Mouse (Mus musculus) heart, embryonic 10.5 days (tissue): ENCODE results near the gene Sos1. TPM values are rescaled to one million over a fixed set of nuclear protein-coding genes. Genes with fewer than 3 reads are reported as not detected.
A peak's percentile ranks its signal among the peaks of the same experiment; 100 is the strongest.

Experiments
- DNase-seq: peaks from one replicate; pipeline ENCODE4 v3.0.0-alpha.2; 2017; ENCODE audit warnings: low spot score
- H3K27ac ChIP-seq: fragments of 300-500 bp; sonication (generic); 2 replicates; pipeline ENCODE4 v1.5.1; 2016; ENCODE audit warnings: mild to moderate bottlenecking
- H3K27me3 ChIP-seq: fragments of 300-500 bp; sonication (generic); 2 replicates; pipeline ENCODE4 v1.6.1; 2016; ENCODE audit warnings: mild to moderate bottlenecking; ENCODE audit not compliant: poor library complexity, insufficient read depth, severe bottlenecking
- H3K36me3 ChIP-seq: fragments of 300-500 bp; sonication (generic); 2 replicates; pipeline ENCODE4 v1.6.1; 2016; ENCODE audit warnings: mild to moderate bottlenecking, moderate library complexity
- H3K4me1 ChIP-seq: fragments of 300-500 bp; sonication (generic); 2 replicates; pipeline ENCODE4 v1.6.1; 2016; ENCODE audit warnings: mild to moderate bottlenecking
- H3K4me3 ChIP-seq: fragments of 300-500 bp; sonication (generic); 2 replicates; pipeline ENCODE4 v1.5.1; 2016; ENCODE audit warnings: mild to moderate bottlenecking, moderate library complexity
- H3K9me3 ChIP-seq: fragments of 300-500 bp; sonication (generic); 2 replicates; pipeline ENCODE4 v1.6.1; 2016; ENCODE audit warnings: mild to moderate bottlenecking, moderate library complexity
- WGBS: fragments of 180-500 bp; shearing (Covaris S2); methylation state at CpG from one replicate; pipeline ENCODE4 v1.1.7; 2016; 5-methylcytosine and 5-hydroxymethylcytosine counted together
- polyA plus RNA-seq: library from polyadenylated mRNA; unstranded; fragments of >200 nt; fragmentation: Nextera tagmentation; extraction: Ambion mirVana; gene quantifications from 2 replicates; pipeline ENCODE4 v1.2.1, GENCODE M21; 2016

The Sos1 gene
- polyA plus RNA-seq, 1 experiment from 2014 or later = 3.2 TPM

GRCm38 (mm10) chr17:80505766-80506165 lies 25.5 kb upstream of the Sos1 start:
- DNase-seq = no peak
- H3K27ac ChIP-seq = no peak overlapping the region
- no peak overlapping the region for H3K4me3 ChIP-seq
- no peaks in the 10 kb centered on the region for H3K36me3 ChIP-seq
- no peaks in the 10 kb centered on the region for H3K9me3 ChIP-seq
- H3K27me3 ChIP-seq = no peaks in the 10 kb centered on the region
- peaks cover 9% of the 10 kb centered on the region for H3K4me1 ChIP-seq
- 72% methylated on average over 6 of the region's 6 CpGs for WGBS

GRCm38 (mm10) chr17:80505342-80505741 lies 25.1 kb upstream of the Sos1 start:
- WGBS = 75% methylated on average over 4 of the region's 4 CpGs
- H3K4me3 ChIP-seq = no peak overlapping the region
- H3K36me3 ChIP-seq = no peaks in the 10 kb centered on the region
- peak; percentile 57 for DNase-seq
- H3K27me3 ChIP-seq = no peaks in the 10 kb centered on the region
- no peaks in the 10 kb centered on the region for H3K9me3 ChIP-seq
- peaks cover 10% of the 10 kb centered on the region for H3K4me1 ChIP-seq
- H3K27ac ChIP-seq = no peak overlapping the region

DNA sequence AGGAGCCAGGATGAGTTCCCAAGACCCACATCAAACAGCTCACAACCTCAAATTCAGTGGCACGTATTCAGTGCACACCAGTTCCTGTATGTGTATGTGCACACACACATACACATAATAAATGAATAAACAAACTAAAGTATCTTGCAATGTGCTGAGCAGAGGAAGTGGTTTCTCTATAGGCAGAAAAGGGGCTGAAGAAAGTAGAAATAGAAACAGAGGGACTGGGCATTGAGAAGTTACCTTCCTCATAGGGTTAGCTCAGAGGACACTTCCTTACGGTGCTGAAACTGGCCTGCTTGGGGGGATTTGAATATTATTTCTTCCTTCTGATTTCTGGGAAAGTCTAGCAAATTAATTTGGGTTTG lies 21.5 kb upstream of the Sos1 start:
- Histone ChIP-seq H3K27ac (no peak overlapping the region), H3K36me3 (no peaks in the 10 kb centered on the region), H3K9me3 (no peaks in the 10 kb centered on the region), H3K27me3 (no peaks in the 10 kb centered on the region), H3K4me3 (no peak overlapping the region), H3K4me1 (peaks cover 10% of the 10 kb centered on the region)
- 74% methylated on average over 2 of the region's 2 CpGs for WGBS
- no peak for DNase-seq

DNA sequence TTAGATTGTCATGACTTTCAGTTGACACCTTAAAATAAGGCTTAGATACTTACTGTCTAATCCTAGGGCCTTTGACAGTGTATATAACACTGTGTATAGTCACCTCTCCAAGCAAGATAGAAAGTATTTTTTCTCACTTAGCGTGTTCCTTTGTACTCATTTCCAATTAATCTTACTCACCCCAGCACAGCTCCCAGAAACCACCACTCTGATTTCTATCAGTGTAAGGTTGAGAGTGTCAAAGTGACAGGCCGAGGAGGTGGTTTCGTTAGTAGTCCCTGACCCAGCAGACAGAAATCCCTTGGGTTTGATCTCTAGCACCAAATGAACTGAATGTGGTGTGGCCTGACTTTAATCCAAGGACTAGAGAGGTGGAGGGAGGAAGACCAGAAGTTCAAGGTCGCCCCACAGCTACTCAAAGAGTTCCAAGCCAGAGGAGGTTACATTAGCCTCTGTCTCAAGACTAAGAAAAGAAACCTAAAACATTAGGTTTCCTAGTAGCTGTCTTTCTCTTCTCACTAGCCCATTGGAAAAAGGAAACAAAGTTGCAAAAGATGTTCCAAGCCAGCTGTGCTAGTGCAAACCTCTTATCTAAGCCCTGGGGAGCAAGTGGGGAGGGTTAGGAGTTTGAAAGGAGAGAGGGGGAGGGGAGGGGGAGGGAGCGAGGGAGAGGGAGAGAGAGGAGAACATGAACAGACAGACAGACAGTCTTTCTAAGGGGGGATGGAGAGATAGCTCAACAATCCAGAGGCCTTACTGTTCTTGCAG lies 21.0 kb upstream of the Sos1 start:
- H3K27ac ChIP-seq = no peak overlapping the region
- H3K4me3 ChIP-seq = no peak overlapping the region
- H3K9me3 ChIP-seq = no peaks in the 10 kb centered on the region
- H3K4me1 ChIP-seq = peaks cover 10% of the 10 kb centered on the region
- no peak for DNase-seq
- 45% methylated on average over 5 of the region's 5 CpGs for WGBS
- H3K27me3 ChIP-seq = no peaks in the 10 kb centered on the region
- no peaks in the 10 kb centered on the region for H3K36me3 ChIP-seq

- Histone ChIP-seq H3K36me3 (no peaks in the 10 kb centered on the region), H3K4me3 (no peak overlapping the region), H3K4me1 (peaks cover 10% of the 10 kb centered on the region), H3K27me3 (no peaks in the 10 kb centered on the region), H3K27ac (no peak overlapping the region), H3K9me3 (no peaks in the 10 kb centered on the region)
- 78% methylated on average over 4 of the region's 4 CpGs for WGBS
- no peak for DNase-seq
Observed at GRCm38 (mm10) chr17:80500025-80500424, 19.8 kb upstream of the Sos1 start.

GRCm38 (mm10) chr17:80498600-80499268 lies 18.5 kb upstream of the Sos1 start:
- no peaks in the 10 kb centered on the region for H3K36me3 ChIP-seq
- no peaks in the 10 kb centered on the region for H3K9me3 ChIP-seq
- H3K4me1 ChIP-seq = peaks cover 10% of the 10 kb centered on the region
- 51% methylated on average over 11 of the region's 11 CpGs for WGBS
- H3K27ac ChIP-seq = no peak overlapping the region
- no peak overlapping the region for H3K4me3 ChIP-seq
- H3K27me3 ChIP-seq = no peaks in the 10 kb centered on the region
- no peak for DNase-seq

DNA sequence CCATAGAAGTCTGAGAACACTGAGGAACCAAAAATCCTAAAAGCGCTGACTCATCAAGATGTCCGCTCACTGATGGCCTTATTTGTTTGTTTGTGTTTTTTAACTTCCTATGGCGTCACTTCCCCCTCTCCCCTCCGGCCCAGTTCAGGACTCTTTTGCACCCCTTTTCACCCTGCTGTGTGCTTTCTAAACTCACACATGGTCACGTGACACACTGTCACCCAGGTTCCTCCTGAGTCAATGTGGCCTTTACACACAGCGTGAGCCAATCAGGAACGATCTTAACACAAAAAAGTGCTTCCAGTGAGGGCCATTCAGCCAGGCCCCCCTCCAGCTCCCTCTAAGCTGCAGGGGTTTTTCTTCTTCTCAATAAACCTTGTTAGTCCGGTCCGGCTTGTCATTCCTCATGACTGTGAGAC lies 16.9 kb upstream of the Sos1 start:
- no peaks in the 10 kb centered on the region for H3K9me3 ChIP-seq
- WGBS = 81% methylated on average over 9 of the region's 9 CpGs
- H3K27me3 ChIP-seq = no peaks in the 10 kb centered on the region
- H3K36me3 ChIP-seq = no peaks in the 10 kb centered on the region
- H3K27ac ChIP-seq = no peak overlapping the region
- H3K4me3 ChIP-seq = no peak overlapping the region
- H3K4me1 ChIP-seq = peaks cover 10% of the 10 kb centered on the region
- DNase-seq = no peak

GRCm38 (mm10) chr17:80496607-80497170 lies 16.4 kb upstream of the Sos1 start:
- 87% methylated on average over 8 of the region's 8 CpGs for WGBS
- DNase-seq = no peak
- Histone ChIP-seq H3K27ac (no peak overlapping the region), H3K9me3 (no peaks in the 10 kb centered on the region), H3K36me3 (no peaks in the 10 kb centered on the region), H3K4me1 (peaks cover 10% of the 10 kb centered on the region), H3K27me3 (no peaks in the 10 kb centered on the region), H3K4me3 (no peak overlapping the region)

GRCm38 (mm10) chr17:80496185-80496584 lies 15.9 kb upstream of the Sos1 start:
- no peaks in the 10 kb centered on the region for H3K27me3 ChIP-seq
- DNase-seq = no peak
- WGBS = 83% methylated on average over 6 of the region's 6 CpGs
- H3K36me3 ChIP-seq = no peaks in the 10 kb centered on the region
- no peaks in the 10 kb centered on the region for H3K9me3 ChIP-seq
- no peak overlapping the region for H3K4me3 ChIP-seq
- no peak overlapping the region for H3K27ac ChIP-seq
- peaks cover 6% of the 10 kb centered on the region for H3K4me1 ChIP-seq

GRCm38 (mm10) chr17:80493891-80494290 lies 13.6 kb upstream of the Sos1 start:
- Histone ChIP-seq H3K27ac (no peak overlapping the region), H3K9me3 (no peaks in the 10 kb centered on the region), H3K4me1 (no peaks in the 10 kb centered on the region), H3K4me3 (no peak overlapping the region), H3K27me3 (no peaks in the 10 kb centered on the region), H3K36me3 (no peaks in the 10 kb centered on the region)
- no peak for DNase-seq
- WGBS = 79% methylated on average over 1 of the region's 1 CpGs

GRCm38 (mm10) chr17:80492811-80493210 lies 12.6 kb upstream of the Sos1 start:
- no peaks in the 10 kb centered on the region for H3K4me1 ChIP-seq
- no peaks in the 10 kb centered on the region for H3K9me3 ChIP-seq
- no peaks in the 10 kb centered on the region for H3K36me3 ChIP-seq
- H3K4me3 ChIP-seq = no peak overlapping the region
- no peak overlapping the region for H3K27ac ChIP-seq
- WGBS = 78% methylated on average over 4 of the region's 4 CpGs
- no peak for DNase-seq
- no peaks in the 10 kb centered on the region for H3K27me3 ChIP-seq

DNA sequence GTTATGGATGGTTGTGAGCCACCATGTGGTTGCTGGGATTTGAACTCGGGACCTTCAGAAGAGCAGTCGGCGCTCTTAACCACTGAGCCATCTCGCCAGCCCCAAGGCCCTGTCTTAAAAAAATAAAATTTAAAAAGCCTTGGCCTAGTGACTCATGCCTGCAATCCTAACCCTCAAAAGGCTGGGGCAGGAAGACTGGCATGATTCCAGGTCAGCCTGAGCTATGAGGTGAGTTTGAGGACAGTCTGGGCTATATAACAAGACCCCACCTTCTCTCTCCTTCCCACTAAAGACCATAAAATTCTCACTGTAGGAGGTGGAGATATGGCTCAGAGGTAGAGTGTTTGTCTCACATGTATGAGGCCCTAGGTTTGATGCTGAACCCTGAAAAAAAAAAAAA lies 12.0 kb upstream of the Sos1 start:
- Histone ChIP-seq H3K4me1 (no peaks in the 10 kb centered on the region), H3K36me3 (no peaks in the 10 kb centered on the region), H3K9me3 (no peaks in the 10 kb centered on the region), H3K27ac (no peak overlapping the region), H3K4me3 (no peak overlapping the region), H3K27me3 (no peaks in the 10 kb centered on the region)
- DNase-seq = no peak
- WGBS = 88% methylated on average over 4 of the region's 4 CpGs

DNA sequence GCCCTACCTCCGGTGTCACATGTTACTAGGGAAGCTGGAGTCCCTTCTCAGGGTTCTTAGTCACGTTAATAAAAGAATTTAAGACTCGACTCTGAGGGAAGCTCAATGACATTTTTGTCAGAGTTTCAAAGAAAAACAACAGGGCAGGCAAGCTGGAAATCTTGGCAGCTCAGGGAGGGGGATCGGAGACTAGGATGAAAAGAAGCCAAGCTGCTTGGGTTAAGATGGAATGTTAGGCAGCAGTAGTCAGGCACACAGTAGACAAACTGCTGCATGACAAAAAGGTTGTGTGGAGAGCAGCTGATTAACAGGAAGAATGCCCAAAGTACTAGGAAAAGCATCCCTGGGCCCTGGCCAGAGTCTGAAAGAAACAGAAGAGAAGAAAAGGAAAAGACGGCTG lies 9.9 kb upstream of the Sos1 start:
- H3K27ac ChIP-seq = no peak overlapping the region
- no peak for DNase-seq
- H3K36me3 ChIP-seq = no peaks in the 10 kb centered on the region
- H3K27me3 ChIP-seq = no peaks in the 10 kb centered on the region
- H3K4me1 ChIP-seq = no peaks in the 10 kb centered on the region
- H3K4me3 ChIP-seq = no peak overlapping the region
- no peaks in the 10 kb centered on the region for H3K9me3 ChIP-seq
- 62% methylated on average over 5 of the region's 5 CpGs for WGBS
